Mouse (Mus musculus) left cerebral cortex, adult 2 months (tissue): ENCODE measurements at regions not wholly inside any gene's neighbourhood (a gene's known extent, or its start where the extent isn't known, plus 50 kb on each side); places are given as distances from the start of the nearest gene placed in this dataset.

Experiments
- DNase-seq, 2 experiments: peaks; one replicate each; pipeline ENCODE4 v3.0.0; 2021 to 2022; ENCODE audit warnings: low spot score in 2 of 2, mixed read lengths in 1 of 2; ENCODE audit errors: extremely low spot score in 1 of 2
- H3K27ac ChIP-seq: fragments of 200-600 bp; 2 replicates; pipeline ENCODE4 v1.8.1; 2022
- H3K4me3 ChIP-seq: fragments of 200-600 bp; 2 replicates; pipeline ENCODE4 v1.8.1; 2022
- CTCF ChIP-seq: fragments of 200-600 bp; IDR thresholded peaks from 2 replicates; pipeline ENCODE4 v1.8.1; 2022; ENCODE audit warnings: antibody characterized with exemption, mild to moderate bottlenecking, moderate library complexity
- intact Hi-C: fragments of 180-260 bp; cut with DNase I; formaldehyde crosslinking; loops from one replicate; pipeline ENCODE4 v1.15.1; 2025

DNA sequence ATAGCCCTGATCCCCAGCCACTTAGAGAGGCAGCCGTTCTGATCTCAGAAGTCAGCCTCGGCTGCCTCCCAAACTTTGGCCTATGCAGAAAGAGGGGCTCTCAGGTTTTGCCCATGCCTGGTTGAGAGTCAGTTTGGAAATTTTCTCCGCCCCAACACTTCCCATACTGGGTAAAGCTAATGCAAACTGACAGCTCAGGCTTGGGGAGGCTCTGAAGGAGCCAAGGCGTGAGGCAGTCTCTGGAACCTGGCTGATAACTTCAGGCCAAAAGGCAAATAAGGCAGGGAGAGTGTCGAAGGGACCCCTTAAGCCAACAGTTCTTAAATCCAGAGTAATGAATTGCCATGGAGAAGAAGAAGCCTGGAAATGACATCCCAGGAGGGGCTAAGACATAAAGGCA, 485.4 kb downstream of the Ajap1 start:
- no peak for DNase-seq
- no peak overlapping the region for H3K27ac ChIP-seq
- H3K4me3 ChIP-seq, result no peak overlapping the region
- intact Hi-C loops, result no loop called here
- TF ChIP-seq CTCF, result no peak

DNA sequence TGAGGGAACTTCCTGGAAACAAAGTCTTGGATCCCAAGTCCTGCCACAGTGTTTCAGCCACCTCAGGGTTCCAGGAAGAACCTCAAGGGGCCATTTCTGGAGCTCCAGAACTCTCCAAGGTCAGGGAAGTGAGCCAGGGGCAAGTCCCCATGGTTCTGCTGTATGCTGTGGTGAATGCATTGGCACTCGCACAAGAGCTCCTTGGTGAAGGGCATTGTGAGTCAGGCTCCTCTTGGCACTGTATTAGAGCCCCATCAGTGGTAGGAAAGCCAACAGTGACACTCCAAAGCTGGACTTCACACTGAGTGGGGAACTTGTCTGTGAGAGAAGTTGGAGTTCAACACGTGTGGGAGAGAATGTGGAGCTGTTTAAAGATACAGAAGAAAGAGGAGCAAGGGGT, 486.0 kb downstream of the Ajap1 start:
- TF ChIP-seq CTCF, result no peak
- intact Hi-C loops, result no loop called here
- no peak overlapping the region for H3K27ac ChIP-seq
- no peak overlapping the region for H3K4me3 ChIP-seq
- DNase-seq, result no peak

GRCm38 (mm10) chr4:152995052-152995595, 487.5 kb downstream of the Ajap1 start:
- DNase-seq, result no peak
- TF ChIP-seq CTCF, result no peak
- Histone ChIP-seq H3K4me3 (no peak overlapping the region), H3K27ac (no peak overlapping the region)
- intact Hi-C loops, result no loop called here

- TF ChIP-seq CTCF, result no peak
- intact Hi-C loops, result no loop called here
- Histone ChIP-seq H3K27ac (no peak overlapping the region), H3K4me3 (no peak overlapping the region)
- DNase-seq, result no peak
Measured at GRCm38 (mm10) chr4:152994206-152994605, 488.4 kb downstream of the Ajap1 start.

GRCm38 (mm10) chr4:152990266-152990665, 492.3 kb downstream of the Ajap1 start:
- intact Hi-C loops, result no loop called here
- no peak for TF ChIP-seq CTCF

GRCm38 (mm10) chr4:152987726-152988125, 494.9 kb downstream of the Ajap1 start:
- TF ChIP-seq CTCF, result no peak; the same call in 1 of the 2 replicates
- intact Hi-C loops, result no loop called here
- no peak overlapping the region for H3K27ac ChIP-seq
- H3K4me3 ChIP-seq, result no peak overlapping the region
- DNase-seq, result no peak

More at GRCm38 (mm10) chr4:152990266-152990665, 492.3 kb downstream of the Ajap1 start:
- DNase-seq, result no peak
- no peak overlapping the region for H3K27ac ChIP-seq
- no peak overlapping the region for H3K4me3 ChIP-seq

GRCm38 (mm10) chr4:152975012-152975675, 497.5 kb upstream of the Kcnab2 start:
- intact Hi-C loops, result no loop called here
- no peak for DNase-seq
- TF ChIP-seq CTCF, result no peak
- H3K4me3 ChIP-seq, result no peak overlapping the region
- no peak overlapping the region for H3K27ac ChIP-seq

DNA sequence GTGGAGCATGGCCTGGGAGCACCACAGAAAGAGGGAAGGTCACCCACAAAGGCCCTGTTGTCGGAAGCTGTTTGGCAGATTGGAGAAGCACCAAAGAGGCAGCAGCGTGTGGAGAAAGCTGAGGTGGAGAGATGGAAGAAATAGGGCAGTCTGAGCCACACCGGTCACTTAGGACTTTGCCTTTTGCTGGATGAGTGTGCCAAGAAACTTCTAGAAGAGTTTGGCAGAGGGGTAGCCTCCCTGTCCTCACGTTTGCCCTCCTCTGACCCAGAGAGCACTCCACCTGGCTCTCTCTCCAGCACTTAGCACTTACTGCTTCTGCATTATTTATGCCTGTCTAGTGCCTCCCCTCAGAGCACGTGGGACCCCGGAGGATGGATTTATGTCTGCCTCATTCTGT, 485.3 kb upstream of the Kcnab2 start:
- H3K4me3 ChIP-seq, result no peak overlapping the region
- no peak for DNase-seq
- H3K27ac ChIP-seq, result no peak overlapping the region
- TF ChIP-seq CTCF, result no peak
- intact Hi-C loops, result no loop called here

DNA sequence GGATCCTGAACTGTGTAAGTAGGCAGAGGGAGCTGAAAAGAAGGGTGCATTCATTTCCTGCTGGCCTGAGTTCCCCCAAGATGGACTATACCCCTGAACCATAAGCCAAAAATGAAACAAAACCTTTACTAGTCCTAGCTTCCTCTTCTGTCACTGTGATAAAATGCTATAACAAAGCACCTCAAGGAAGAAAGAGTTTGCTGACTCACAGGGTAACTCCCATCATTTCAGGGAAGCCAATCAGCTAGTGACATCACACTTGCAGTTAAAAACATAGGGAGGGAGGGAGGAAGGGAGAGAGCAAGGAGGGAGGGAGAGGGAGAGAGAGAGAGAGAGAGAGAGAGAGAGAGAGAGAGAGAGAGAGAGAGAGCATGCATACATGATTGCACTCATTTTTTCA, 484.5 kb upstream of the Kcnab2 start:
- no peak for TF ChIP-seq CTCF
- intact Hi-C loops, result no loop called here
- H3K27ac ChIP-seq, result no peak overlapping the region
- DNase-seq, result no peak
- no peak overlapping the region for H3K4me3 ChIP-seq

DNA sequence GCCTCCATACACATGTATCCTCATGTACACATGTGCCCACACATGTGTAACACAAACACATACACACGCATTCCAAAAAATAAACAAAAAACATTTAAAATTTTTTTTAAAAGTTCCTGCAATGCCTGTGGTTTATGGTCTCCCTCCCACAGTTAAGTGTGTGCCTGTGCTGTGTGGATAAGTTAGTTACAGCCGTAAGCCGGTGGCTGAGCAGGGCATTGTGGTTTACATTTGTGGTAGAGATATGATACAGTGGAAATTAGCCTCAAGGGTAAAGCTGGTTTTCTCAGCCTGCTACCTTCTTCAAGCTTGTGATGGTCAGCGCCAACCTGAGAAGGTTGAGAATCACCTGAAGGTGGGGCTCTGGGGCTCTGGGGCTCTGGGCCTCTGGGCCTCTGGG, 484.0 kb upstream of the Kcnab2 start:
- no peak for TF ChIP-seq CTCF
- no peak for DNase-seq
- no peak overlapping the region for H3K4me3 ChIP-seq
- intact Hi-C loops, result no loop called here
- H3K27ac ChIP-seq, result no peak overlapping the region

DNA sequence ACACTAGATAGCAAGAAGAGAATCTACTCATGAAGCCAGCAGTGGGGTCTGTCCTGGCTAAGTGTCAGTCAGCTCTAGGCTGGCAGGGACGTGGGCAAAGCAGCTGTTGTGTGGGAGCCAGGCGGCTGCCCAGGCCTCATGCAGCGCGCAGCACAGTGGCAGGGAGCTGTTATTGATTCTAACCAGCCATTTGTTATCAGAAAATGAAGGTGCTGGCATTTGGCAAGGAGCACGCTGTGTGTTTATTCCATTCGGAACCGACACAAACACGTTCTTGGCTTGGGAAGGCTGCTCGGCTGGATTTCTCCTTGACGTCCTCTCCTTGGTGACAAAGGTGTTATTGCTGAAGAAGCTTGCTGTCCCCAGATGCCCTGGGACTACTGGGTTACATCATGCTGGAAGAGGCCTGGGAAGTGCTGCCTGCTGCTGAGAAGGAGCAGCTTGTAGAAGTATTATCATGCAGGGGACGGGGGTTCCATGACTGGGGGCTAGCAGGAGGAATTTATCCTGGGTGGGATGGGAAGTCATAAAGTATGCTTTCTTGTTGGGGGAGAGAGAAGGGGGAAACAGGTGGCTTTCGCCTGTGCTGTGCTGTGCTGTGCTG, 482.1 kb upstream of the Kcnab2 start:
- H3K4me3 ChIP-seq, result no peak overlapping the region
- TF ChIP-seq CTCF, result peak; percentile 3; the same call in 1 of the 2 replicates
- peak overlapping the region; percentile 28; the same call in 1 of the 2 replicates for H3K27ac ChIP-seq
- intact Hi-C loops, result no loop called here
- peak; percentile 35 to 46 for DNase-seq

GRCm38 (mm10) chr4:152953237-152953974, 475.7 kb upstream of the Kcnab2 start:
- intact Hi-C loops, result no loop called here
- Histone ChIP-seq H3K4me3 (no peak overlapping the region), H3K27ac (no peak overlapping the region)
- DNase-seq, result no peak
- TF ChIP-seq CTCF, result no peak
